Mouse (Mus musculus): ENCODE results near the gene Clcnkb.
A peak's percentile ranks its signal among the peaks of the same experiment; 100 is the strongest.

The Clcnkb gene

GRCm38 (mm10) chr4:141415924-141416323 lies at the start of gene Clcnkb:
TSS of gene Clcnkb (minus strand) at chr4:141416014.
- peak in 1 of 2 experiments; percentile 9 for DNase-seq (ENCODE audit: low spot score in 2 of 2)

DNA sequence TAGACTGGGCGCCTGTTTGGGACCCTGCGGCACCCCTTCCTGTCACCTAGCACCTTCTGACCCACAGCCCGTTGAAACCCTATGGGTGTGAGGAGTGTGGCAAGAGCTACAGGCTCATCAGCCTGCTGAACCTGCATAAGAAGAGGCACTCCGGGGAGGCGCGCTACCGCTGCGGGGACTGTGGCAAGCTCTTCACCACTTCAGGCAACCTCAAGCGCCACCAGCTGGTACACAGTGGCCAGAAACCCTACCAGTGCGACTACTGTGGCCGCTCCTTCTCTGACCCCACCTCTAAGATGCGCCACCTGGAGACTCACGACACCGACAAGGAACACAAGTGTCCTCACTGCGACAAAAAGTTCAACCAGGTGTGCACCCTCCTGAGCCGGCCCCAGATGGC lies 48.9 kb upstream of the Clcnkb start:
- no peak for DNase-seq (ENCODE audit: low spot score in 2 of 2)

DNA sequence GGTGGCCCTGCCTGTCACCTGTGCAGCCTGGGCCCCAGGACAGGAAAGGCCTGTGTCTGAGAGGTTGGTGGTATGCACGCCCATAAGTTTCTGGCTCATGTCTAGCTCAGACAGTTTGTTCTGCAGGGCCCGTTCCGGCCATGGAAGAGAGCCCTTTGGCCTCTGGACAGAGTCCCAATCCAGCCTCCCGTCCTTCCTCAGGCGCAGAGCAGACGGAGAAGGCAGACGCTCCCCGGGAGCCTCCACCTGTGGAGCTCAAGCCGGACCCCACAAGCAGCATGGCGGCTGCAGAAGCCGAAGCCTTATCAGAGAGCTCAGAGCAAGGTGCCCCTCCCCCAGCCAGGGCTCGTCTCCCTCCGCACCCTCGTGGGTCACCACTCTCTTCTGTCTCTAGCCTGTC lies 47.7 kb upstream of the Clcnkb start:
- no peak for DNase-seq (ENCODE audit: low spot score in 2 of 2)

DNA sequence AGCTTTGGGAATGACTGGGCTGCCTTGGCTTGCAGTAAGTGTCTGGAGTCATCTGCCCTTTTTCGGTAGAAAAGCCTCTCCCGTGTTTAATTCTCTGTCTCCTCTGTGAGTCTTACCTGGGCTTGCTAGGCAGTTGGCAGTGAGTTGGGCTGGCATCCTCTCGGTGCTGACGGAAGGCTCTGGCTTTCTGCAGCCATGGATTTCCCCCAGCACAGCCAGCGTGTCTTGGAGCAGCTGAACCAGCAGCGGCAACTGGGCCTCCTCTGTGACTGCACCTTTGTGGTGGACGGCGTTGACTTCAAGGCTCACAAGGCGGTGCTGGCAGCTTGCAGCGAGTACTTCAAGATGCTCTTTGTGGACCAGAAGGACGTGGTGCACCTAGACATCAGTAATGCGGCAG lies 45.8 kb upstream of the Clcnkb start:
- DNase-seq (ENCODE audit: low spot score in 2 of 2) = no peak

- peak in 1 of 2 experiments; percentile 20 for DNase-seq (ENCODE audit: low spot score in 2 of 2)
These were observed 45.3 kb upstream of the Clcnkb start for GRCm38 (mm10) chr4:141461088-141461487.

DNA sequence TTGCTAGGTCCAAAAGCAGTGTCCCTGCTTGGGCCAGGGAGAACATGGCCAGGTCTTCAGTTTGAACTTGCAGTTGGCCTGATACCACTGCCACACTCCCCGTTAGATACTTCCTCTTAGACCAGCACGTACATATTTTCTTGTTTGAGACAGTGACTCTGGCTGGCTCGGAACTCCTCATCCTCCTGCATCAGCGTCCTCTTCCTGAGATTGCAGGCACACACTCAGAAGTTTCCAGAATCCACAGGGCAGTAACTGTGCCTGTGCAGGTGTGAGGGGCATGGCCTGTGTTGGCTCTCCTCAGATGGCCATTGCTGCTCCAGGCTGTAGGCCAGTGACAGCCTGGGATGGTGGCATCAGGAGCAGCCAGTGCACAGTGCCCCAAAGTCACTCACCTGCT lies 44.7 kb upstream of the Clcnkb start:
- DNase-seq (ENCODE audit: low spot score in 2 of 2) = no peak

DNA sequence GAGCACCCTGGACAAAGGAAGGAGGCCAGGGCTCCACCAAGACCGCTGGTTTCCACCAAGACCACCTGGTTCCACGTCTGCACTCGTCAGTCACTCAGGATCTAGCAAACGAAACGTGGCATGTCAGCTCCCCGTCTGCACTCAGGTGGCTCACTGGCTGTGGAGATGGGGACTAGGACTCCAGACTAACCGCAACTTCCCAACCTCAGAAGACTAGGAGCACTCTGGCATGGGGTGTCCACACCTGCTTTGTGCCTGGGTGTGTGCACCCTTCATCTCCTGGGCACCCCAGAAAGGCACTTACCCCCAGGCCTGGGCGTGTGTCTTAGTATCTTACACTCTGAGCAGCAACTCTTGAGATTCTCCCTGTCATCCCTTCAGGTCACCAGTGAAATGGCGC lies 44.0 kb upstream of the Clcnkb start:
- peak in 1 of 2 experiments; percentile 16 for DNase-seq (ENCODE audit: low spot score in 2 of 2)

- DNase-seq (ENCODE audit: low spot score in 2 of 2) = no peak
These were observed 43.1 kb upstream of the Clcnkb start for GRCm38 (mm10) chr4:141458888-141459287.

- DNase-seq (ENCODE audit: low spot score in 2 of 2) = peak in 1 of 2 experiments; percentile 25
These were observed 42.4 kb upstream of the Clcnkb start for GRCm38 (mm10) chr4:141458236-141458635.

- DNase-seq (ENCODE audit: low spot score in 2 of 2) = no peak
These were observed 40.6 kb upstream of the Clcnkb start for GRCm38 (mm10) chr4:141456193-141456938.

DNA sequence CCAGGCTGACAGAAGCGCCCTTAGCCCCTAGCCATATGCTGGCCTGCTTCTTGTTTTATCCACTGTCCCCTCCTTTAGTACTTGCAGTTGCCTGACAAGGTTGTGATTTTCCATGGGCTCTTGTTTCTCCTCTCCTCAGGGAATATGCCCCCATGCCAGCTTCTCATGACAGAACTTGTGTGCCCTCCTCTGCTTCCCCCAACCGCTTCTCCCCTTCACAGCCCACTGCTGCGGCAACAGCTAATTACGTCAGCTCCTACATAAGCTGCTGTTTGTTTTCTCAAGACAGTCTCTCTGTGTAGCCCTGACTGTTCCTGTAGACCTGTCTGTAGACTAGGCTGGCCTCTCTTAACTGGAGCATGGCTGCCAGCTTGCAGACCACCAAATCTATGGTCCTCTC lies 39.7 kb upstream of the Clcnkb start:
- DNase-seq (ENCODE audit: low spot score in 2 of 2) = no peak

DNA sequence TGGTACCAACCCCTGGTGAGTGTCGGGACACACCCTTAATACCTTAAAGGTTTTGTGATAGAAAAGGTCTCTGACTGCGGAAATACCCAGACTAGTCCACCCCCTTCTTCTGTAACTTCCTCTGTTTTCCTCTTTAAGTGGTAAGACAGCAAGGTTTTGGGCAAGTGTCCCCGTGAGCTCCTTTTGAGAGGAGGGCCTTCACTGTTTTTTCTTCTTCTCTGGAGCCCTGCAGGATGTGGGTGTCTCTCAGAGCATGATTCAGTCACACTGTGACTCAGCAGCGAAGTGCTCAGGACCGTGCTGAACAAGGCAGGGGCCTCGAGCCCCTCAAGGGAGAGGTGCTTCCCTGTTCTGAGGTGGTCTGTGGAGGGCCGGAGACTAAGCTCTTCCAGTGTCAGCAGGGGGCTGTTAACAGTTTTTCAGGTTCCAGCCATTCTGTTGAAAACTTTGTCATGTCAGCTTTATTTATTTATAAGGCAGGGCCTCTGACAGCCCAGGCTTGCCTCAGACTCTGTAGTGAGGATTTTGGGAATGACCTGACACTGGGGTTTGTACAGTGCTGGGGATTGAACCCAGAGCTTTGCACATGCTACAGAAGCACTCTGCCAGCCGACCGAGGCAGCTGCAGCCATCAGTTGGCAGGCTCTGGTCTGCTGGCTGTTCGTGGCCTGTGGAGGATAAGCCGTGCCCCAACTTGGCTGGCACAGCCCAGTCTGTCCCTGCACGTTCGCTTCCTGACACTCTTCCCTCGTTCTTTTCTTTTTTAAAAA lies 39.0 kb upstream of the Clcnkb start:
- DNase-seq (ENCODE audit: low spot score in 2 of 2) = no peak

DNA sequence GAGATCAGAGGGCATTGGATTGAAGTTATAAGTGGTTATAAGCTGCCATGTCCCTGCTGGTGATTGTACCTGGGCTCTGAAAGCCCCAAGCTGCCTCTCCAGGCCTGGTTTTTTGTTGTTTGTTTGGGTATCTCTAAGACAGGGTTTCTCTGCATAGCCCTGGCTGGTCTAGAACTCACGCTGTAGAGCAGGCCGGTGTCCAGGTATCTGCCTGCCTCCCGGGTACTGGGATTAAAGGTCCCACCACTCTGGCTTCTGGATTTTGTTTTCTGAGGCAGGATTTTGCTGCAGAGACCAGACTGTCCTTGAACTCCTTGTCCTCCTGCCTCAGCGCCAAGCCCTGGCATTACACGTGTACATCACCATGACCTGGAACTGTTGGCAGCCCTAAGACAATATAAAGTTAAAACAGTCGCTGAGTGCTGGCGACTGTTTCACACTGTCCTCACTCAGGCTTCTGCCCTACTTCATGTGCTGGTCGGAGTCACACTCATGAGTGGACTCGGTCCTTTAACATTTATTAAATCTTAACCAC lies 36.2 kb upstream of the Clcnkb start:
- DNase-seq (ENCODE audit: low spot score in 2 of 2) = no peak

GRCm38 (mm10) chr4:141451251-141451650 lies 35.4 kb upstream of the Clcnkb start:
- no peak for DNase-seq (ENCODE audit: low spot score in 2 of 2)

- DNase-seq (ENCODE audit: low spot score in 2 of 2) = no peak
These were observed 30.4 kb upstream of the Clcnkb start for GRCm38 (mm10) chr4:141446211-141446610.

GRCm38 (mm10) chr4:141445328-141445720 lies 29.5 kb upstream of the Clcnkb start:
- no peak for DNase-seq (ENCODE audit: low spot score in 2 of 2)

GRCm38 (mm10) chr4:141444451-141445327 lies 28.9 kb upstream of the Clcnkb start, which contains the start of gene Zbtb17:
TSS of gene Zbtb17 (plus strand) at chr4:141444654.
- DNase-seq (ENCODE audit: low spot score in 2 of 2) = peak; percentile 93 to 94

GRCm38 (mm10) chr4:141443641-141444429 lies 28.0 kb upstream of the Clcnkb start:
- DNase-seq (ENCODE audit: low spot score in 2 of 2) = no peak

DNA sequence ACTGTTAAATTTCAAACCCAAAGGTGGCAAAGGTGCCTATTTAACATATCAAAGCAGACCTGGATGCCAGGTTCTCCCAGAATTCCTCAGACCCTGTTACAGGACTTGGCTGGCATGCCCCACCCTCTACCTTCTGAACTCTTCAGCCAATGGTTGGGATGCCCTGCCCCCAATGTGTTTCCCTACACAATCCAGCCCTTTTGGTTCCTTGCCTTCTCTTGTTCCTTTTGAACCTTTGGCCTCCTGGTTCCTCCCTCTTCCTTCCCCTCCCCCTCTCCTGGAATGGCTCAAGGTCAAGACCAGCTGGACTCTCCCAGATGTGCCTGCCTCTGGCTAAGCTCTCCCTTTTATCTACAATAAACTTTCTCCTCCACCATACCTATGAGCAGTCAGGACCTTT lies 25.1 kb upstream of the Clcnkb start:
- no peak for DNase-seq (ENCODE audit: low spot score in 2 of 2)

- DNase-seq (ENCODE audit: low spot score in 2 of 2) = peak in 1 of 2 experiments; percentile 12
These were observed 23.4 kb upstream of the Clcnkb start for GRCm38 (mm10) chr4:141439083-141439803.

Measured in right cerebral cortex, postnatal 10 days (tissue).